Mouse (Mus musculus): ENCODE measurements at regions not wholly inside any gene's neighbourhood (a gene's known extent, or its start where the extent isn't known, plus 50 kb on each side); places are given as distances from the start of the nearest gene placed in this dataset.

DNA sequence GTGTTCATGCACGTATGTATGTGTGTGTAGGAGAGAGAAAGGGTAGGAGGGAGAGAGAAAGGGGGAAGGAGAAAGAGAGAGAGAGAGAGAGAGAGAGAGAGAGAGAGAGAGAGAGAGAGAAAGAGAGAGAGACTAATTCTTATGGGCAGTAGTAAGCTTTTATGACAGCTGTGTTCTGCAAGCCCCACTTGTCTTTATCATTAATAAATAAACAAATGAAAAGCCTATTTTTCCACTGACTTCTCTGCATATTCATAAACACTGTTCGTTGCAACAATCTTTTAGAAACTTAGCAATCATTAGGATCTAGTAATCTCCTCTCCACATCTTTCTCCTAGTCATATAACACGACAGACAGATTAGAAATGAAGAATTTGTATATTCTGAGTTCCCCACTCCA, 131.2 kb upstream of the Meox2 start:
- H3K79me2 ChIP-seq (ENCODE audit: control insufficient read depth, insufficient read depth, low read length, poor library complexity), result no peaks in the 10 kb centered on the region
- no peak for DNase-seq (ENCODE audit: low read depth, low spot score)
- H3K9ac ChIP-seq (ENCODE audit: control insufficient read depth, low read depth, low read length, poor library complexity, severe bottlenecking), result no peak overlapping the region
- no peaks in the 10 kb centered on the region for H3K4me1 ChIP-seq (ENCODE audit: control insufficient read depth in 1 of 2, insufficient read depth in 2 of 2, low read length in 2 of 2)
- no peaks in the 10 kb centered on the region for H3K27me3 ChIP-seq (ENCODE audit: control insufficient read depth in 1 of 2, insufficient read depth in 2 of 2, low read length in 2 of 2)
- no peak overlapping the region for H3K27ac ChIP-seq (ENCODE audit: control insufficient read depth, low read depth, low read length)
- no peak for TF ChIP-seq E2F4 (IDR thresholded peaks at IDR 0.05; ENCODE audit: borderline replicate concordance, low read depth, low read length)
- H3K9me3 ChIP-seq (replicated peaks; ENCODE audit: insufficient read depth, low read length), result no peaks in the 10 kb centered on the region
- H3K4me3 ChIP-seq (ENCODE audit: control insufficient read depth in 1 of 2, insufficient read depth in 1 of 2, low read depth in 2 of 2, low read length in 2 of 2), result no peak overlapping the region
- no peaks in the 10 kb centered on the region for H3K36me3 ChIP-seq (ENCODE audit: control insufficient read depth in 1 of 2, insufficient read depth in 2 of 2, low read length in 2 of 2)

DNA sequence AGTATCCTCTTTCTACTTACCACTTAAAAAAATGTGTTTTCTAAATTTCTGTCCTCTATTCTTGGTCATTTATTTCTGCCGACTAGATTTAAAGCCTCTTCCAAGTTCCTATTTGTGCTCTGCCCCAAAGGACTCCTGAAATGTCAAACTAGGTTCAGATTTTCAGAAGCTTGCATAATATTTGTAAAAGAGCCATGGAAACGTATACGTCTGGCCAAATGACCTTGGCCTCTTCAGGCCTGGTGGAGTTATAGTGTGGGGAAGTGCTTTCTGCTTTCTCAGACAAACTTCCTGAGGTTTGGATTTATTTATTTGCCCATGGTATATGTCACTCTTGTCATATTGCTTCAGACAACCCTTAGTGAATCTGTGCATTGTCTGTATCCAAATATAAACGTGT, 117.2 kb upstream of the Meox2 start:
- DNase-seq (ENCODE audit: low read depth, low spot score), result no peak
- H3K27me3 ChIP-seq (ENCODE audit: control insufficient read depth in 1 of 2, insufficient read depth in 2 of 2, low read length in 2 of 2), result no peaks in the 10 kb centered on the region
- no peaks in the 10 kb centered on the region for H3K9me3 ChIP-seq (replicated peaks; ENCODE audit: insufficient read depth, low read length)
- H3K27ac ChIP-seq (ENCODE audit: control insufficient read depth, low read depth, low read length), result no peak overlapping the region
- no peaks in the 10 kb centered on the region for H3K4me1 ChIP-seq (ENCODE audit: control insufficient read depth in 1 of 2, insufficient read depth in 2 of 2, low read length in 2 of 2)
- H3K9ac ChIP-seq (ENCODE audit: control insufficient read depth, low read depth, low read length, poor library complexity, severe bottlenecking), result no peak overlapping the region
- H3K36me3 ChIP-seq (ENCODE audit: control insufficient read depth in 1 of 2, insufficient read depth in 2 of 2, low read length in 2 of 2), result no peaks in the 10 kb centered on the region
- TF ChIP-seq JUND (IDR thresholded peaks at IDR 0.05; ENCODE audit: low read depth, low read length), result no peak
- no peak for TF ChIP-seq RCOR1 (IDR thresholded peaks at IDR 0.05; ENCODE audit: low read depth, low read length)
- TF ChIP-seq MYB (IDR thresholded peaks at IDR 0.05; ENCODE audit: low read depth, low read length), result no peak
- TF ChIP-seq GABPA (IDR thresholded peaks at IDR 0.05; ENCODE audit: low read depth, low read length), result no peak
- no peak for TF ChIP-seq POLR2AphosphoS5 (IDR thresholded peaks at IDR 0.05; ENCODE audit: borderline replicate concordance, low read depth, low read length)
- no peak for TF ChIP-seq TCF12 (IDR thresholded peaks at IDR 0.05; ENCODE audit: low read depth, low read length)
- no peak for TF ChIP-seq SIN3A (IDR thresholded peaks at IDR 0.05; ENCODE audit: low read length)
- no peak for TF ChIP-seq MAFK (IDR thresholded peaks at IDR 0.05; ENCODE audit: borderline replicate concordance, low read depth, low read length)
- TF ChIP-seq E2F4 (IDR thresholded peaks at IDR 0.05; ENCODE audit: borderline replicate concordance, low read depth, low read length), result no peak
- H3K4me3 ChIP-seq (ENCODE audit: control insufficient read depth in 1 of 2, insufficient read depth in 1 of 2, low read depth in 2 of 2, low read length in 2 of 2), result no peak overlapping the region
- H3K79me2 ChIP-seq (ENCODE audit: control insufficient read depth, insufficient read depth, low read length, poor library complexity), result no peaks in the 10 kb centered on the region

DNA sequence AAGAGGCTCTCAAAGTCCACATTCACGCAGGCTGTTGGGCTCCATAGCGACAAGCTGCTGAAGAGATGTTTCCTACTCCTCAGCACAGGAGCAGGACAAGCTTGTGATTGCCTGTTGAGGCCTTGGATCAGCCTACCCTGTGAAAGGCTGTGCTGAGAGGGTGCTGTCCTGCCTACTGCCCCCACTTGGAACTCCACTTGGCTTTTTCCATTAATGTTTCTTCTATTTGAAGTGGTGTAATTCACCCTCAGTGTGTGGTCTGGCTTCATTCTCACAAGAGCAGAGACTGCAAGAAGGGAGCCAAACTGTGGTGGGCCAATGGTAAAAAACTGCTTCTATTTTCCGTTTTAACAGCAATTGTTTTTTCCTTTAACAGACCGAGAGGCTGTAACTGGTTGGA, 116.4 kb upstream of the Meox2 start:
- H3K36me3 ChIP-seq (ENCODE audit: control insufficient read depth in 1 of 2, insufficient read depth in 2 of 2, low read length in 2 of 2), result no peaks in the 10 kb centered on the region

More for the DNA sequence above, 116.4 kb upstream of the Meox2 start:
- H3K9me3 ChIP-seq (replicated peaks; ENCODE audit: insufficient read depth, low read length), result no peaks in the 10 kb centered on the region
- no peak for DNase-seq (ENCODE audit: low read depth, low spot score)
- H3K79me2 ChIP-seq (ENCODE audit: control insufficient read depth, insufficient read depth, low read length, poor library complexity), result no peaks in the 10 kb centered on the region
- no peaks in the 10 kb centered on the region for H3K27me3 ChIP-seq (ENCODE audit: control insufficient read depth in 1 of 2, insufficient read depth in 2 of 2, low read length in 2 of 2)
- H3K27ac ChIP-seq (ENCODE audit: control insufficient read depth, low read depth, low read length), result no peak overlapping the region
- no peaks in the 10 kb centered on the region for H3K4me1 ChIP-seq (ENCODE audit: control insufficient read depth in 1 of 2, insufficient read depth in 2 of 2, low read length in 2 of 2)
- no peak overlapping the region for H3K4me3 ChIP-seq (ENCODE audit: control insufficient read depth in 1 of 2, insufficient read depth in 1 of 2, low read depth in 2 of 2, low read length in 2 of 2)
- no peak overlapping the region for H3K9ac ChIP-seq (ENCODE audit: control insufficient read depth, low read depth, low read length, poor library complexity, severe bottlenecking)
- TF ChIP-seq E2F4 (IDR thresholded peaks at IDR 0.05; ENCODE audit: borderline replicate concordance, low read depth, low read length), result no peak
- no peak for TF ChIP-seq ZMIZ1 (IDR thresholded peaks at IDR 0.05; ENCODE audit: low read depth, low read length)
- no peak for TF ChIP-seq NRF1 (IDR thresholded peaks at IDR 0.05; ENCODE audit: insufficient read depth, low read depth, low read length, poor library complexity, severe bottlenecking)
- no peak for TF ChIP-seq UBTF (IDR thresholded peaks at IDR 0.05; ENCODE audit: borderline replicate concordance, insufficient read depth, low read depth, low read length)
- no peak for TF ChIP-seq CHD2 (IDR thresholded peaks at IDR 0.05; ENCODE audit: low read length)
- TF ChIP-seq NELFE (IDR thresholded peaks at IDR 0.05; ENCODE audit: low read depth, low read length), result no peak
- TF ChIP-seq MAFK (IDR thresholded peaks at IDR 0.05; ENCODE audit: borderline replicate concordance, low read depth, low read length), result no peak
- no peak for TF ChIP-seq MAX (IDR thresholded peaks at IDR 0.05; ENCODE audit: low read length)
- TF ChIP-seq CHD1 (IDR thresholded peaks at IDR 0.05; ENCODE audit: low read depth, low read length), result no peak
- no peak for TF ChIP-seq GABPA (IDR thresholded peaks at IDR 0.05; ENCODE audit: low read depth, low read length)
- TF ChIP-seq TCF12 (IDR thresholded peaks at IDR 0.05; ENCODE audit: low read depth, low read length), result no peak
- no peak for TF ChIP-seq MAZ (IDR thresholded peaks at IDR 0.05; ENCODE audit: low read depth, low read length)
- TF ChIP-seq USF2 (IDR thresholded peaks at IDR 0.05; ENCODE audit: borderline replicate concordance in 1 of 2, insufficient read depth in 1 of 2, low read depth in 1 of 2, low read length in 2 of 2), result no peak
- no peak for TF ChIP-seq MXI1 (IDR thresholded peaks at IDR 0.05; ENCODE audit: low read depth, low read length)
- no peak for TF ChIP-seq MYC (IDR thresholded peaks at IDR 0.05; ENCODE audit: low read depth, low read length)
- TF ChIP-seq POLR2AphosphoS2 (IDR thresholded peaks at IDR 0.05; ENCODE audit: low read length), result no peak
- TF ChIP-seq KAT2A (conservative IDR thresholded peaks at IDR 0.05; ENCODE audit: low read depth, low read length), result no peak
